Mouse (Mus musculus) ovary, adult 18-20 months (tissue): ENCODE measurements around the gene Dnm3.

Experiments used
- DNase-seq: peaks from one replicate; pipeline ENCODE4 v3.0.0; 2022; ENCODE audit warnings: low spot score, mixed read lengths

The Dnm3 gene

GRCm38 (mm10) chr1:162252869-162253268 lies 225.0 kb downstream of the Dnm3 start:
- no peak for DNase-seq

DNA sequence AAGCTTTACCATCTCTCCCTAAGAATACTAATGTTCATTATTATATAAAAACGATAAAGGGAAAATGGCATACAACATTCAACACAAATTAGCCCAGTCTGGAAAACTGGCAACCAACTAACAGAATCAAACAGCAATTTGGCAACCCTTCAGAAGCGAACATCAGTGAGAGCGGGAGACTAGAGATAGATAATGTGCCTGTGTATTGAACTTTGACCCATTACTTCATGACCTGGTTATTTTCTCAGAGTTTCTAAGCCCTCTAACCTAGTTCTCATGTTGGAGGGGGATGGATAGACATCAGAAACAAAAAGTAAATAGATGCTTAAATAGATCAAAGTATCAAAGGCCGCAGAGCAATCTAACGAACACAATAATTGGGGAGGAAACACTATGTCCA lies 230.6 kb downstream of the Dnm3 start:
- DNase-seq = no peak

GRCm38 (mm10) chr1:162243651-162243990 lies 234.2 kb downstream of the Dnm3 start:
- DNase-seq = no peak

- DNase-seq = no peak
Observed at GRCm38 (mm10) chr1:162242980-162243650, 234.7 kb downstream of the Dnm3 start.

- no peak for DNase-seq
Observed at GRCm38 (mm10) chr1:162240720-162241119, 237.1 kb downstream of the Dnm3 start.

- no peak for DNase-seq
Observed at GRCm38 (mm10) chr1:162238646-162239045, 239.2 kb downstream of the Dnm3 start.

- DNase-seq = no peak
Observed at GRCm38 (mm10) chr1:162236624-162237159, 241.1 kb downstream of the Dnm3 start.

GRCm38 (mm10) chr1:162225621-162226147 lies 252.2 kb downstream of the Dnm3 start:
- no peak for DNase-seq

DNA sequence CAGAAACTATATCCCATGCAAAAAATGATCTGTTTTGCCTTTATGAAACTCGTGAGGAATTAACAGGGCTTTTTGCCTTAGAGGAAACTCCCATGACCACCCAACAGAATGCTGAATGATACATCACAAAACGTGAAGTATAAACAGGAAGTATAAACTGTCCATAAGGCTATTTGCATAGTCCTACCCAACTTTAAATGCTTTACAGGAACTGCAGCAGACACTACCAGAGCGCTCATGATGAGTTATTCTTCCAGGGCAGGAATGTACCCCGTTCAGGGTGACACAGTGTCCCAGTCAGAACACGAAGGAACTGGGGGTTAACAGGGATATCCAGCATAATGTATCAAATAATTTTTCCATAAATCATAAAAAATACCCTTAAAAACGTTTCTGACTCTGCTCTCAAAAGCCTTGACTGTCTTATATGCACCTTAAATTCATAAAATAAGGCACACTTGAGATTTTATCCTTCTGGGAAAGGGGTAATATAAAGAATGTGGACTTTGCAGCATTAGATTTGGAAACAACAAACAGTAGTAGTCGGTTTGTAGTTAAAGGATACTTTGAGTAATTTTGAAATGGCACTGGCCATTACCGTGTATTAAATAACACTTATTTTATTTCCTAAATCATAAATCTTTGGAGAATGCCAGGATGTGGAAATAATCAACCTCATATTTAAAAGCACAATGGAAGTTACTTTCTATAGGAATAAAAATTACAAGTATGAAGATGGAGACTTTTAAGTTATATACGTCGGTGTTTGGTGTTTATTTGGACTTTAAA lies 252.8 kb downstream of the Dnm3 start:
- DNase-seq = no peak

DNA sequence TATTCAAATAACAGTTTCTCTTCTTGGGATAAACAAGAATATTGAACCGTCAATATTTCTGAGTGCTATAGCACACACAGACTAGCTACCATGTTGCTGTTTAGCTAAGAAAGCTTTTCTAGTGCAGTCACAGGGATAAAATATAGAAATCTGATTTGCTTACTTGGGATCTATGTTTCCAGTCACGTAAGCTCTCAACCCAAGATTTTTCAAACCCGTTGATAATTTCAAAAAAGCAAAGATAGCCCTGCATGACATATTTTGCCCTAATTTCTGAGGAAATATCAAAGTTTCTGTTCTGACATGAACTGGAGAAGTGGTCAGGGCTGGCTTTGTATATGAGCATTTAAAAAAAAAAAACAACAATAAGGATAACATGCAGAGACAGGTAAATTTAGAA lies 253.8 kb downstream of the Dnm3 start:
- no peak for DNase-seq

DNA sequence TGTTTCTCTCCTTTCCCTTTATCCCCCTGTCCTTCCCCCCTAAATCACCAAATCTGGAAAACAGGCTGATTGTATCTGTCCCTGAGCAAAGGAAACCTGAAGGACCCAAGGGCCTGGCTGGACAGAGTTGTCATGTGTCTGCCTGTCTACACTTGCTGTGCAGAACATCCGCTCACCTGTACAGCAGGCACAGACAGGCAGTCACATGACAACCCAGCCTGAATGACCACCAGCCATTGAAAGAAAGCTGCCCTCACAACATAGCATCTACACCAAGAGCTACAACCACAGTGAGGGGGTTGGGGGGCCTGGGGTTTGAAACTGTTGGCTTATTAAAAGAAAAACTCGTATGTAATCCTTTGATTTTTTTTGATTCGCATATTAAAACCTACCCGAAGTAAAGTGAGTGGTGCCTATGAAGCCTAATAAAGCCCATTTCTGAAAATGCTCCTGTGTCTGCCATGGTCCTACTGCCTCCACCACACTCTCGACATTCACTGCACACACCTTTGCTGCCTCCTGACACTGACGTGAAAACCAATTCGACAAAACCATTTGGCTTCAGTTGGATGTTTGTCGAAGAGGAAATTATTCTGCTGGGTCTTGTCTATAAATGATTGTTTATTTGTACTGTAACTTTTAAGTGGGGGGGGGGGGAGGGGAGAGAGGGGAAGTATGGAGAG lies 254.4 kb downstream of the Dnm3 start:
- no peak for DNase-seq

- no peak for DNase-seq
Observed at GRCm38 (mm10) chr1:162222353-162222752, 255.5 kb downstream of the Dnm3 start.

GRCm38 (mm10) chr1:162221801-162222301 lies 256.0 kb downstream of the Dnm3 start:
- DNase-seq = no peak

GRCm38 (mm10) chr1:162220891-162221290 lies 256.9 kb downstream of the Dnm3 start:
- DNase-seq = no peak

DNA sequence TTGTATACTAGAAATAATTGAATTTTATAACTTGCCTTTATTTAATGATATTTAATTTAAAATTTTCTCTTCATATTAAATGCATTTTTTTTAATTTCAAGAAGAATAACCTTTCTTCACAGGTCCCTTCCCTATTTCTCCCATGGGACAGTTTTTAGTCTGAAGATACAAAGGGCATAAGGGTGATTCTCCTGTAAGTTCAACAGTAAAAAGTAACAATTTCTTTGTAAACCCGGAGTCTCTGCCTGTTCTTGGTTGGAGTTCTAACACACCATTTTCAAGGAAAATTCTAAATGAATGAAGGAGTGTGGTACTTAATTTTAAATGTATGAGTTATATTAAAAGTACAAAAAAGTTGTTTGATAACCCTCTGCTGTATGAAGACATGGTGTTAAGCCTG lies 258.1 kb downstream of the Dnm3 start:
- DNase-seq = no peak

DNA sequence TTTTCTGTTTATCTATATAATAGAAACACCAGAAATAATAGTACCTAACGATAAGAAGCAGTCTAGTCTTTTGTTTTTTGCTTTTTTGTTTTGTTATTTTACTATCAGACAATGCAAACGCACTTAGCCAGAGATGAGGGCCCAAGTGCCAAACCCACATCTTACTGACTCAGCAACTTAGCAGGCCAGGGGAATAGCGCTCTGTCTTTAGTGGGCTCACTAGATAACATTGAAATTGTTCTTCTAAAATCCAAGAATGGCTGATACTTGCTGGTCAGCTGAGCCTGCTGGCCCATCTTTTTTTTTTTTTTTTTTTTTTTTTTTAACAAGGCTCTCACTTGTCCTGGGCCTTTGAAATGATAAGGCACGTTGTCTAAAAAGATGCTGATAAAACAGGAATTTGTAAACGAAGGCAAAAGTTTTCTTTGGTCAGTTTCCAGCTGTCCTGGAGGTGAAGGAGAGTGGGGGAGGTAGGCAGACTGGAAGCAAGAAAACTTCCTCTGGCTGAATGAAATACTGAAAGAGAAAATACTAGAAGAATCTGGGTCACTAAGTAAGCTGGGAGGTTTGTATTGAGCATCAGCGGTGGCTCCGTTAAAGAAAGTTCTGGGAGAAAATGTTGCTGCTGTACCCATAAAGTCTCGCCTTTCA lies 259.2 kb downstream of the Dnm3 start:
- DNase-seq = peak; percentile 54

DNA sequence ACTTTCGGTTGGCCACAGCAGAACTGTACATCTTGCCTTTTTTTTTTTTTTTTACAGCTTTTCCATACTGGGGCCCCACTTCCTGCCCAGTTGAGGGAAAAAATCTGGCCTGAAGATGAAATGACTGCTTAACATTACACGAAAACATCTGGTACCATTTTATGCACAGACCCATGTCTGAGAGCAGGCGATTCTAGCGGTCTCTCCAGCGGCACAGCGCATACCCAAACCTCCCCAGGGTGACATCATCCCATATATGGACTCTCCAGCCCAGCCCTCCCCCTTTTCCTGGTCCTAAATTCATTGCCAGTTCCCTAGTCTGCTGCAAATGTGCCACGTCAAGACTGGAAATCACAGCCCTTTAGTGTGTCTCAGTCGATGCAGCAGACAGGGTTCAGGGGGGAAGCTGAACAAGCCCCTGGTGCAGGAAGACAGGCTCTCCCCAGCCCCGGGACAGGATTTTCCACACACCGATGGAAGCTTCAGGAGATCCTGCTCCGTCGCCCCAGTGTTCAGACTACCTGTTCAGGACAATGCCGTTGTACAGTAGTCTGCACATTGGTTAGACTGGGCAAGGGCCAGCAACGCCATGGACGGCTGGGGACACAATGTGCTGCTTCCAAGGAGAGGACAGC lies 260.4 kb downstream of the Dnm3 start:
- peak; percentile 50 for DNase-seq

DNA sequence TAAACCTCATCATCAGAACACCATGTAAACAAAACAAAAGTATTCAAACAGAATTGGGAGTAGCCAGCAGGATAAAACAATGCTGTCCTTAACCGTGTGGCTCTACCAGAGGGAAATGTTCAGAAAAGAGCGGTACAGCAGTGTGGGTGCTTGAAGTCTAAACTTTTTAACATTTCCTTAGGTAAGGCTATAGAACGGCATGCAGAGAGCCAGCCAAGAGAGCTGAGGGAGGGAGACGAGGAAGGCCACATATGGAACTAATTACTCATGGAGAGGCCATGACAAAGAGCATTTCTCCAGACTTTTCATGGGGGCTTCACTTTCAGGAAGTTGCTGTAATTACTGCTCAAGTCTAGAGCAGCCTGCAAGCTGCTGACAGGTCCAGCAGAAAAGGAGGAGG lies 261.2 kb downstream of the Dnm3 start:
- no peak for DNase-seq

DNA sequence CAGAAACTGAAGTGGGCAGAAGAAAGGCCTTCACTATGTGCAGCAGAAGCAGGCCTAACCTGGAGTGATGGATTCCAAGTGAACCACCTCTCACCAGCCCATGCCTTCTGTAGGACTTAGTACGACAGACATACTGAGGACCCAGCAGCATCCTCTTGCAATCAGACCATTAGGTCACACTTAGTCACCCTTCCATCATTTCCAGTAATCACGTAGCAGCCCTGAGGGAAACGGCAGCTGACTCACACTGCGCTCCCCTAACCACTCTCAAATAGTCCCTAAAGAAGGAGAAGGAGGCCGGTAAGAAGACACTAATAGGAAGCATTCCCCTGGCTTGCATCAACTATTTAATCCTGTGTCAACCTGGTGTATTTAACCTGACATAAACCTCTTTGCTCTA lies 262.1 kb downstream of the Dnm3 start:
- no peak for DNase-seq

DNA sequence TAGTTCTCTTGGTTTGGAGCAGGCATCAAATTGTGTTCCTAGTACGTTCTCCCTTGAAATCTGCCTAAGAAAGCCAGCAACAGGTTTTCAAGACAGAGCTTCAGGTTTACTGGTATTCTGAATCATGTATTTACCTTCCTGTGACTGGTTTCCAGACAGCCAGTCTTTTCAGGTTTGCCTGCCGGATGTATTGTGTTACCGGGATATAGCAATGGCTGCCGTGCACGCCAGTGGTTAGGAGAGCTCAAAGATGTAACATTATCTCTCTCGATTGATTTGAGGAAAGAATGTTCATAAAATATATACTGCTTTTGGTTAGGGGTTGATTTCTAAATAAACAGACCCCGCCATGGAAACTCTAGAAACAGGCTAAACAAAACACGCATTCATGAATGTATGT lies 264.8 kb downstream of the Dnm3 start:
- no peak for DNase-seq

GRCm38 (mm10) chr1:162210529-162210928 lies 267.3 kb downstream of the Dnm3 start:
- DNase-seq = no peak
